Mouse (Mus musculus) MN1 (cell line): ENCODE data around the gene Pelo.
A peak's percentile ranks its signal among the peaks of the same experiment; 100 is the strongest.

Experiments used
- DNase-seq: peaks from one replicate; pipeline ENCODE4 v3.0.0-alpha.2; 2016; ENCODE audit warnings: low spot score

The Pelo gene

GRCm38 (mm10) chr13:115090069-115090976 lies at the start of gene Pelo:
Gene Pelo (minus strand): TSS chr13:115090186.
- peak; percentile 96 for DNase-seq

GRCm38 (mm10) chr13:115138513-115138912 lies 48.5 kb upstream of the Pelo start:
- DNase-seq: no peak

GRCm38 (mm10) chr13:115136761-115137160 lies 46.8 kb upstream of the Pelo start:
- DNase-seq: no peak

DNA sequence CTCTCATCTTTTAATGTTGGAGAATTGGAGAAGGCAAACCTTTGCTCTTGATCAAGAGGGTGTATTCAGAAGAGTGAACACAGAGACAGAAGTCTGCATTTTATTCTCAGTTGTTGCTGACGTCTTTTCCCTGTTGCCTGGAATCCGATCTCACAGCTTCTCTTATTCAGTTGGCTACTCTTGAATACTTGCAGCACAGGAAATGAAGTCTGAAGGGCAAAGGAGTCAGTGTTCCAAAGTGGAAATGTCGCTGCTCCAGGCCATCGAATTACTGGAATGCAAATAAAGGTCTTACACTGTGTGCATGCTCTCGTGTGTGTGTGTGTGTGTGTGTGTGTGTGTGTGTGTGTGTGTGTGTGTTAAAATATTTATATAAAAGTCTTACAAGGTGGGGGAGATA lies 42.4 kb upstream of the Pelo start:
- no peak for DNase-seq

- DNase-seq: no peak
Observed at GRCm38 (mm10) chr13:115131381-115131780, 41.4 kb upstream of the Pelo start.

DNA sequence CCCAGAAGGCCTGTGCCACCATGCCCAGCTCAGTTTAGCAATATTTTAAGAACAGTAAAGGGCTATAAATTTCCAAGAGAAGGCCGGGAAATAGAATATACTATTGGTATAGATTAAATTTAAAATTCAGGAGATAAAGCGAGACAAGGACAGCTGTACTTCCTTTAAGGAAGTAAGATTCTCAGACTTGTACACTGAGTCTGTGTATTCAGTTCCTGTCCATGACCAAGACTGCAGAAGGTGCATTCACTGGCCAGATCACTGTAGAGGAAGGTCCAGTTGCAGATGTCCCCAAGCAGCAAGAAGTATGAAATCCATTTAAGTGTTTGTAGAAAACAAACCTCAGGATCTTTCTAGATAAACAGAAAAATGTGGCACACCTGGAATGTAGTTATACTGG lies 40.0 kb upstream of the Pelo start:
- DNase-seq: no peak

- peak; percentile 18 for DNase-seq
Observed at GRCm38 (mm10) chr13:115127826-115128225, 37.8 kb upstream of the Pelo start.

- DNase-seq: no peak
Observed at GRCm38 (mm10) chr13:115126534-115126933, 36.5 kb upstream of the Pelo start.

DNA sequence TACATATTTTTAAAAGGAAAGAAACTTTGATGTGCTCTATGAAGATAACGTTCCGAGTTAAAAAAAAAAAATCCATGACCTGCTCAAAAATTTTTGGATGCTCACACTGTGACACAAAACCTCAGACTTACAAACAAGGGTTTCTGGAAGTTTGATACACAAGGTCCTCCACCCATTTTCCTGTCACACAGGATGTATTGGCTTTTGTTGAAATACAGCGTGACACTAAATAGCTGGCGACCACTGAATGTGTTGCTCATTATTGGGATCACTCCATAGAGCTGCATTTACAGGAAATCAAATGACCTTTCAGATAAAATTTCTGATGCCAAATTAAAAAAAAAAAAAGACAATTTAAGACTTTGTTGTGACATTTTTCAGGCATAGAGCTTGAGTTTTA lies 35.1 kb upstream of the Pelo start:
- DNase-seq: no peak

GRCm38 (mm10) chr13:115124521-115124920 lies 34.5 kb upstream of the Pelo start:
- no peak for DNase-seq

DNA sequence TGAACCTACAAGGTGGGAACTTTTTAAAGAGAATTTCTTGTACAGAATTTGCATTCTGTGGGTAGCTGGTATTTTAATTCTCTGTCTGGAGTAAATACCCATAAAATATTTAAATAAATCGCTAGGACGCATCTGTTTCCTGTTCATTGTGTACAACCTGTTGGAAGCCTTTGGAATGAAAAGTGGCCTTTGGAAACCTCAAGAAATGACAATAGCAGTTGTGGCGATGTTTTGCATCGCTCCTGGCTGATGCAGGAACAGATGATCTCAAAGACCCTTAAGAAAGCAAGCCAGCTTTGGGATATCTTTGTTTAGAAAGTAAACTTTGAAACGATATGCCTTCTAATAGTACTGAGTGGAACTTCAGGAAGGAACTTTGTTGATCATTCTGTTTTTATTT lies 28.8 kb upstream of the Pelo start:
- no peak for DNase-seq

GRCm38 (mm10) chr13:115118195-115118594 lies 28.2 kb upstream of the Pelo start:
- DNase-seq: no peak

- DNase-seq: no peak
Observed at GRCm38 (mm10) chr13:115116930-115117621, 27.1 kb upstream of the Pelo start.

DNA sequence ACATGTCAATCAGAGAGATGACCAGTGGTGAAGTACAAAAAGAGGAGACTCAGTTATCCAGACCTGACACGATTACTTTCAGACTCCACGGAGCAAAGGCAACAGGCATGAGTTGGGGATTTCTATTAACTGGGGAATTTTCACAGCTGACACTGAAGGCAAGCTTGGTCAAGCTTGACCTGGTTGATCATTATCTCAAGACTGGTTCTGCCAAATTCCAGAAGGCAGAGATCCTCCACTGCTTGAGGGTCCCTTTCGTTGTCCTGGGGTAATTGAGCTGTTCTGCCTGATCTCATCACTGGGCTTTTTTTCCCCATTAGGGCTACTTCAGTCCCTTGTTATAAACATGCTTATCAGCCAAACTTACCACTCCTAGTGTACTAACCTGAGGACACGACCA lies 19.6 kb upstream of the Pelo start:
- DNase-seq: no peak

DNA sequence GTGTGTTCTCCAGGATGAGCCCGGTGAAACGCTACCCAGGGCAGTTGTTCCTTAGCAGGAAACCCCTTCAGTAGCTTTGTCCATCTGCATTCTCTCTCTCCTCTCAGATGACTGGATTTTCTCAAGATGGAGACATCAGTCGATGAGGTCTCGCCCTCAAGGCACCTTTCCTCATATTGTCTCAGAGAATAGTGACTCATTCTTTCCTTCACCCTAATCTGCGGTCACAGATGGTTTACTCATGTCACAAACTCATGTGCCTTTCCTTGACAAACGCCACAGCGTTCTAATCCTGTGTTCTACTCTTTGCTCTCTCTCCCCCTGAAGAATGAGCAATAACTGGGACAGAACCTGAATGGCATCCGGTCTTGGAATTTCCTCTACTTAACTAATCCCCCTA lies 17.4 kb upstream of the Pelo start:
- DNase-seq: no peak

- DNase-seq: no peak
Observed at GRCm38 (mm10) chr13:115106183-115106582, 16.2 kb upstream of the Pelo start.

GRCm38 (mm10) chr13:115102754-115103153 lies 12.8 kb upstream of the Pelo start:
- DNase-seq: no peak

DNA sequence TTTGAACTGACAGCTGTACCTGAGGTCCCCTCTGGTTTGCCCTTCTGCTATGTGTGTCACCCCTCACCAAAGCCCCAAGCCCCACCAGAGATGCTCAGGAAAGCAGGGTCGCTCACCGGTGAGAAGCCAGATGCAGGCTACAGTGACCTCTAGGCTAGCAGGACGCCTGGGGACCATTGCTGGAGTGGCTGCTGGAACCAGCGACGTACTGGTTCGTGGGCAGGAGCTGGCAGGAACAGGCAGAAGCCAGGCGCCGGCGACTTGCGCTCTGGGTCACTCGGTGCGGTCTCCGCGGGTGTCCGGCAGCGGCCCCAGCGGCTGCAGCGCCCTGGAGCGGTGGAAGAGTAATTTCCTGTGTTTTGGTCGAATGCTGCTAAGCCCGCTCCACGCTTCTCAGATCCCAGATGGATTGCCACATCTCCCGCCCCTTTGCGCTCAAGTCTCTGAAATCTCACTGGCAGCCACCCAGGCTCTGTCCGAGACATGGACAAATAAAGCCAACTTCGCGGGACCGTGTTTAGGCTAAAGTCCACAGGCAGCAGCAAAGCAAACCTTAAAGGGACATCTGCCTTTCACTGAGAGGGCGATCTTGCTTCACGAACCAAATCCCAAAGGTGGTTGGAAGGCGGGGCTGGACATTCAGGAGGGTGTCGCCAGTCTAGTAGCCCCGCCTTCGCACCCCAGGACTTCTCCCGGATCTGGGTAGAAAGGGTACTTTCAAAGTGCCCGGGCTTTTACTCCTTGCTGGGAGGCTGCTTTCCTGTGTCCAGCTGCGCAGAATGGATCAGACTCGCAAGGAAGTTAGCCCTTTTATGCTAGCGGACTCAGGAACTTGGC lies 11.6 kb upstream of the Pelo start, which contains the start of the genes Gm49395 and Itga1:
Gm49395 (minus strand) TSS at position 567 of the 837 bp plus-strand sequence.
Itga1 (minus strand) TSS at position 610 of the 837 bp plus-strand sequence.
- peak; percentile 88 for DNase-seq

DNA sequence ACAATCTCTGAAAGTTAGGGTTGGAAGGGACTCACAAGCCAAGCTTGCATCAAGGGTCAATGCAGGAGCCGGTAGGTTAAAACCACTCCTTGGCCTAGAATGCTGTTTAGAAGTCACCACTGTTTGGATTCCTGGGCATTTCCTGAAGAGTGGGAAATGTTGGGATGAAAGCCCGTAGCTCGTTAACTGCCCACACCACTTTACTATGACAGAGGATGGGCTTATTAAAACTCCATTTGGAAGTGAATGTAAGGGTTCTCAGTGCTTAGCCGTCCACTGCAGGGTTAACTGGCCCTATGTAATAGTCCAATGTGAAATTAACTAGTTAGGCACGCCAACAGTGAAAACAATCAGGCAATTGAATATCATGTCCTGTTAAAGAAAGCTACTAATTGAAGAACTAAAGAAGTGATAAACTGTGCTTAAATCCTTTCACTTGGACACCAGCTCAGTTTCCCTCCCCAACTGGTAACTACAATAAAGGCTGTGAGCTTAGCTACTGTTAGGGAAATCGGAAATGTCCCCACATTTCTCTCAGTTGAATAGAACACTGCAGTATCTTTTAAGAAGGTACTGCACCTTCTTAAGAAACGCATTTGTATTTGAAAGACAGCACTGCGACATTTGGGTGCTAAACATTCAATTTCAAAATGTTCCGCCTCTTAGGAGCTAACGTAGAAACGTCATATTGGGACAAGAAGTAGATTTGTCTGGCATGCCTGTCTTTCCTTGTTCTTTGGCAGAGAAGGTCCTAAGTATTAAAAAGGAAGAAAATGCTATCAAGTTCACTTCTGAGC lies 10.6 kb upstream of the Pelo start:
- no peak for DNase-seq

- DNase-seq: no peak
Observed at GRCm38 (mm10) chr13:115099381-115099780, 9.4 kb upstream of the Pelo start.

GRCm38 (mm10) chr13:115098227-115098626 lies 8.2 kb upstream of the Pelo start:
- no peak for DNase-seq
